Mouse (Mus musculus) B cell, adult 67 days (primary cell): ENCODE measurements around the gene Cntnap2. TPM values are rescaled to one million over a fixed set of nuclear protein-coding genes. Genes with fewer than 3 reads are reported as not detected.

Experiments used
- total RNA-seq, 2 experiments: library from RNA; stranded (reverse); gene quantifications; 4 replicates each; pipeline ENCODE4 v1.2.4; 2023

Gene Cntnap2
- total RNA-seq = not detected

GRCm38 (mm10) chr6:45059091-45059490 lies at the start of gene Cntnap2:
Gene Cntnap2, plus strand, starts transcription at chr6:45059357.

